Mouse (Mus musculus): ENCODE data around the gene Rita1.

Rita1 gene

GRCm38 (mm10) chr5:120565171-120565905 is 47.1 kb downstream of the Rita1 start:
- 0 out of 2 replicates have a peak, but pooled peaks cover 2% of the 10 kb centered on the region for H3K36me3 ChIP-seq (ENCODE audit: control insufficient read depth, insufficient read depth, low read length, poor library complexity, severe bottlenecking)
- no peak for DNase-seq (ENCODE audit: low read depth, low spot score)

GRCm38 (mm10) chr5:120563914-120564311 is 48.5 kb downstream of the Rita1 start:
- no peaks in the 10 kb centered on the region for H3K27me3 ChIP-seq (ENCODE audit: control insufficient read depth, insufficient read depth, low read length, poor library complexity, severe bottlenecking)
- 0 out of 2 replicates have a peak, but pooled peaks cover 2% of the 10 kb centered on the region for H3K36me3 ChIP-seq (ENCODE audit: control insufficient read depth, insufficient read depth, low read length, poor library complexity, severe bottlenecking)
- no peak for DNase-seq (ENCODE audit: low read depth, low spot score)

More at GRCm38 (mm10) chr5:120565171-120565905, 47.1 kb downstream of the Rita1 start:
- no peaks in the 10 kb centered on the region for H3K27me3 ChIP-seq (ENCODE audit: control insufficient read depth, insufficient read depth, low read length, poor library complexity, severe bottlenecking)

- DNase-seq (ENCODE audit: low read depth, low spot score) = no peak
- no peaks in the 10 kb centered on the region for H3K27me3 ChIP-seq (ENCODE audit: control insufficient read depth, insufficient read depth, low read length, poor library complexity, severe bottlenecking)
- 0 out of 2 replicates have a peak, but pooled peaks cover 2% of the 10 kb centered on the region for H3K36me3 ChIP-seq (ENCODE audit: control insufficient read depth, insufficient read depth, low read length, poor library complexity, severe bottlenecking)
Measured at GRCm38 (mm10) chr5:120562956-120563913, 49.2 kb downstream of the Rita1 start.

GRCm38 (mm10) chr5:120560616-120561311 is 51.6 kb downstream of the Rita1 start:
- Histone ChIP-seq H3K36me3 (ENCODE audit: control insufficient read depth, insufficient read depth, low read length, poor library complexity, severe bottlenecking) (no peaks in the 10 kb centered on the region; the same call in 1 of the 2 replicates), H3K27me3 (ENCODE audit: control insufficient read depth, insufficient read depth, low read length, poor library complexity, severe bottlenecking) (no peaks in the 10 kb centered on the region)
- no peak for DNase-seq (ENCODE audit: low read depth, low spot score)

- H3K36me3 ChIP-seq (ENCODE audit: control insufficient read depth, insufficient read depth, low read length, poor library complexity, severe bottlenecking) = no peaks in the 10 kb centered on the region; the same call in 1 of the 2 replicates
- DNase-seq (ENCODE audit: low read depth, low spot score) = no peak
Measured at GRCm38 (mm10) chr5:120560129-120560615, 52.2 kb downstream of the Rita1 start.

GRCm38 (mm10) chr5:120558762-120559161 is 53.6 kb downstream of the Rita1 start:
- H3K36me3 ChIP-seq (ENCODE audit: control insufficient read depth, insufficient read depth, low read length, poor library complexity, severe bottlenecking) = peaks cover 8% of the 10 kb centered on the region
- peak; percentile 53 for DNase-seq (ENCODE audit: low read depth, low spot score)
- no peaks in the 10 kb centered on the region for H3K27me3 ChIP-seq (ENCODE audit: control insufficient read depth, insufficient read depth, low read length, poor library complexity, severe bottlenecking)

More at GRCm38 (mm10) chr5:120560129-120560615, 52.2 kb downstream of the Rita1 start:
- H3K27me3 ChIP-seq (ENCODE audit: control insufficient read depth, insufficient read depth, low read length, poor library complexity, severe bottlenecking) = no peaks in the 10 kb centered on the region

- no peak for DNase-seq (ENCODE audit: low read depth, low spot score)
- Histone ChIP-seq H3K27me3 (ENCODE audit: control insufficient read depth, insufficient read depth, low read length, poor library complexity, severe bottlenecking) (no peaks in the 10 kb centered on the region), H3K36me3 (ENCODE audit: control insufficient read depth, insufficient read depth, low read length, poor library complexity, severe bottlenecking) (peaks cover 8% of the 10 kb centered on the region)
Measured at GRCm38 (mm10) chr5:120558041-120558440, 54.3 kb downstream of the Rita1 start.

- H3K36me3 ChIP-seq (ENCODE audit: control insufficient read depth, insufficient read depth, low read length, poor library complexity, severe bottlenecking) = peaks cover 8% of the 10 kb centered on the region
- H3K27me3 ChIP-seq (ENCODE audit: control insufficient read depth, insufficient read depth, low read length, poor library complexity, severe bottlenecking) = no peaks in the 10 kb centered on the region
- DNase-seq (ENCODE audit: low read depth, low spot score) = no peak
Measured at GRCm38 (mm10) chr5:120555871-120556270, 56.5 kb downstream of the Rita1 start.

GRCm38 (mm10) chr5:120550673-120551072 is 61.7 kb downstream of the Rita1 start:
- Histone ChIP-seq H3K36me3 (ENCODE audit: control insufficient read depth, insufficient read depth, low read length, poor library complexity, severe bottlenecking) (peaks cover 8% of the 10 kb centered on the region), H3K27me3 (ENCODE audit: control insufficient read depth, insufficient read depth, low read length, poor library complexity, severe bottlenecking) (no peaks in the 10 kb centered on the region)
- DNase-seq (ENCODE audit: low read depth, low spot score) = no peak

- no peaks in the 10 kb centered on the region for H3K27me3 ChIP-seq (ENCODE audit: control insufficient read depth, insufficient read depth, low read length, poor library complexity, severe bottlenecking)
- no peak for DNase-seq (ENCODE audit: low read depth, low spot score)
- peaks cover 8% of the 10 kb centered on the region for H3K36me3 ChIP-seq (ENCODE audit: control insufficient read depth, insufficient read depth, low read length, poor library complexity, severe bottlenecking)
Measured at GRCm38 (mm10) chr5:120550137-120550536, 62.3 kb downstream of the Rita1 start.

- no peaks in the 10 kb centered on the region for H3K27me3 ChIP-seq (ENCODE audit: control insufficient read depth, insufficient read depth, low read length, poor library complexity, severe bottlenecking)
- DNase-seq (ENCODE audit: low read depth, low spot score) = no peak
Measured at GRCm38 (mm10) chr5:120548236-120548850, 64.0 kb downstream of the Rita1 start.

More at GRCm38 (mm10) chr5:120548236-120548850, 64.0 kb downstream of the Rita1 start:
- H3K36me3 ChIP-seq (ENCODE audit: control insufficient read depth, insufficient read depth, low read length, poor library complexity, severe bottlenecking) = peaks cover 5% of the 10 kb centered on the region

Data from splenic B cell, adult 2 months (primary cell).